Mouse (Mus musculus): ENCODE results near the gene Pex14.

The Pex14 gene

DNA sequence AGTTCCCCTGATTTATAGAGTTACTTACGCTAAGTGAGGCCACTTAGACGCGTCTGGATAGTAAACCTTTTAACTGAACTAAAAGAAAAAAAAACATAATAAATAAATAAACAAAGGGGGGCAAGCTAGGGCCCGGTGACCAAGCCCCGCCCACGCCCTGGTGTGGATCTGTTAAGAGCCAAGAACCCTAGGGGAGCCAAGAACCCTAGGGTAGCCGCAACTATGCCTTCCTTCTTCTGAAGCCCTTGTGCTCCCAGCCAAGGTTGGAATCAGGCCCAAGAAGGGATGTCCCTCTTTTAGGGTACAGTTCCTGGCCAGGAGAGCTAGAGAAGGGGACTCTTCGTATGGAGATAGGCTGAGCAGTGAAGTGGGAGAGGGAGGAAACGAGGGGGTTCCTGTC is 176.3 kb downstream of the Pex14 start:
- DNase-seq (ENCODE audit: low spot score in 2 of 2) = no peak

DNA sequence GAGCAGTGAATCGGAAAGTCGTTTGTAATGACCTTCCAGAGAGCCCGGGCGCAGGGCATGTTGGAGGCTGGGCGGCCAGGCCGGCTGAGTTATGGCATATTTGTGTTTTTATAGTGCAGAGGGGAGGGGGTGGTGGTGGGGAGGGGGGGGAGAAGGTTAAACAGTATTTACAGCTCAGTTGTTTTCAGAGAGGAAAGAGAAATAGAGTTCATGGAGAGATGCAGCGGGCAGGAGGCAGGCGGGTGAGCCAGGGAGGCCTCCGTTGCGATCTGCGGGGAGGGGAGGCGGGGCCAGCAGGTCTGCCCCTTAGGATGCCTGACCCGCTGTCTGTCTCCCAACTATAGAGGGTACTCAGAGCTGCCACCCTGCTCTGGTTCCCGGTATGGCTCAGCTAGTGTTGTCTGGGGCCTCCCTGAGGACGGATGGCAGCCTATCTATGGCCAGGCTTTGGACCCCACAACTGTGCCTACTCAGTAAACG is 177.4 kb downstream of the Pex14 start:
- no peak for DNase-seq (ENCODE audit: low spot score in 2 of 2)

DNA sequence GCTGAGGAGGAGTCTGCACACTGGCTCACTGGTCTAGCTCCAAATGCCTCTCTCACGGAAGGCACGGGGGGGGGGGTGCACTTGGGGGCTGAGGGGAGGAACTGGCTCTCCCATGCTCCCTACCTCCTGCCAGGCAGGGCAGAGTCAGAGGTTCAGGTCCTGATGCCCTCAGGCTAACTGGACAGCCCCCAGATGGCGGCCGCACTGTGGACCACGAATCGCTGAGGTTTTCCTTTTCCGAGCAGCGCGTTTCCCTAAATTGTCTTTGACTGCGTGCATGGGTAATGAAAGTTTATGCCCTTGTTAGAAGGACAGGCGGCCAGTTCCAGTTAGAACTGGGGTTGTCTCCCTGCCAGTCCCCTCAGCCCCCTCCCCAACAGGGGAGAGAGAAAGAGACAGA is 179.1 kb downstream of the Pex14 start:
- DNase-seq (ENCODE audit: low spot score in 2 of 2) = no peak

DNA sequence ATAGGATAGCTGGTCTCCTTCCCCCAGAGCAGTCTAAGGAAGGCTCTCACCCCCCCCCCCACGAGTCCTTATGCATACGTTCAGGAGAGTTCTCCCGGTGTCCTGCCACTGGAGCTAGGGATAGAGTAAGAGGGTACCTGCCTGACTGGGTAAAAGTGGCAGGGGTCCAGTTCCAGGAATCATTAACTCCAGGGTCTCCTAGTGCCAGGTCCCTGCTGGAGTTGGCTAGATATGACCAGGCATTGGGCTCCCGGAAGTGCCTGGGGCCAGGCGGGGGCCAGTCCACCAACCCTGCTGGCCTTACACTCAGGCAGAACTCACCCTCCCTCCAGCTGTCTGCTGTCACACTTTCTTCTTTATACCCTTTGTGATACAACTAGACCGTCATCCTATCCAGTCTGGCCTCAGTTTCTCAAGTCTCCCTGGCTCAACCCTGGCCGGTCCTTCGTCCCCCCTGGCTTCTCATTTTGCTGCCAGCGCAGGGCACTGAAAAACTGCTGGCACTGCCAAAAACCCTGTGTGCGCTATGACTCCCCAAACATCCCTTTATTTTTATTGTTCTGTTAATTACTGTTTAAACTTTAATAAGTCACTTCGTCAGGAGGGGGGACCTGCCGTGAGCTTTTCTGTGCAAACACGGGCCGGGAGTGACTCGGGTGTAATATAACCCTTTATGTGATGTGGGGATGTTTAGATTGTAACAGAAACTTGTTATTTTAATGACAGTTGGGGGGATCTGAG is 180.8 kb downstream of the Pex14 start:
- no peak for DNase-seq (ENCODE audit: low spot score in 2 of 2)

DNA sequence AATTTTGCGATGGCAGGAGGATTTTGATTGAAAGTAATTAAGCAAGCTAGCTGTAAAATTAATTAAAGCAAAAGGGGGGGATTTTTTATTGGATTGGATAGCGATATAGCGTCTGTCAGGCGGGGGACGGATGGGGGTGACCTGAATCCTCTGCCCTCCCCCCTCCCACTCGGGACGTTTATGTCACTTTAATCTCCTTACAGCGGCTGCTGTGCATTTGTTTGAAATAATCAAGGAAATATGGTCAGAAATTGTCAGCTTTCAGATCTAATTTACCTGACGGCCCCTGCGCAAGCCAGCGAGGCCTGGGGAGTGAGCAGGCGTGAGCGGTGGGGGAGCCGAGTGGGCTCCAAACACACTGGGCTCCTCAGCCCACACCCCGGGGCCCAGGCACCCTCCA is 183.8 kb downstream of the Pex14 start:
- DNase-seq (ENCODE audit: low spot score in 2 of 2) = no peak

DNA sequence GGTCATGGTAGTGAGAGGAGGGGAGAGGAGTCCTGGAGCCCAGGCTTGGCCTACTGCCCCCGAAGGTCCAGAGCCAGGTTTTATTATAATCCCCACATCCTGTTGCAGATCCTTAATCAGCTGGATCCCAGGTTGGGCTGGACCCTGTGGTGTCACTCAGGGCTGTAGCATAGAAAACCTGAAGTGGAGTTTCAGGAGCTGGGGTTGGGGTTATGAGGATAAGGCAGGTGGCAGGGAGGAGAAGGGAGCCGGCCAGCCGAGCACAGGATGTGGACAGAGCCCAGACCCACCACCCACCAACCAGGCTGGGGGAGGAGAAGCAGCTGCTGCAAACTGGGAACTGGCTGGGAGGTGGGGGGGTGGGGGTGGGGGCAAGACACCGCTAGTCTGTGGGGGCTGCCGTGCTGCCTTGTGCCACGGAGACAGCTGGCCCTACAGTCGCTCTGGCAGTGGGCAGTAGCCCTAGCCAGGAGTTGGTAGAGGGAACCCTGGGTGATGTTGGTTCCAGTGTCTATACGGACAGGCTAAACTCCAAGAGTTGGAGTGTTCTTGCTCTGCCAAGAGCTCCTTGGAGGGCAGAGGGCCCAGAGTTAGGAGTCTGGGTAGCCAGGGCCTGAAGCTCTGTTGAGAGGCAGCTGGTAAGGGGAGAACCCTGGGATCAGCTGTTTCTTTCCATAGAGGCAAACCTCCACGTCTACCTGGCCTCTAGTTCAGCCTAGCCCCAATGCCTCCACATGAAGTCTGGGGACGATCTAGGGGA is 184.6 kb downstream of the Pex14 start:
- no peak for DNase-seq (ENCODE audit: low spot score in 2 of 2)

DNA sequence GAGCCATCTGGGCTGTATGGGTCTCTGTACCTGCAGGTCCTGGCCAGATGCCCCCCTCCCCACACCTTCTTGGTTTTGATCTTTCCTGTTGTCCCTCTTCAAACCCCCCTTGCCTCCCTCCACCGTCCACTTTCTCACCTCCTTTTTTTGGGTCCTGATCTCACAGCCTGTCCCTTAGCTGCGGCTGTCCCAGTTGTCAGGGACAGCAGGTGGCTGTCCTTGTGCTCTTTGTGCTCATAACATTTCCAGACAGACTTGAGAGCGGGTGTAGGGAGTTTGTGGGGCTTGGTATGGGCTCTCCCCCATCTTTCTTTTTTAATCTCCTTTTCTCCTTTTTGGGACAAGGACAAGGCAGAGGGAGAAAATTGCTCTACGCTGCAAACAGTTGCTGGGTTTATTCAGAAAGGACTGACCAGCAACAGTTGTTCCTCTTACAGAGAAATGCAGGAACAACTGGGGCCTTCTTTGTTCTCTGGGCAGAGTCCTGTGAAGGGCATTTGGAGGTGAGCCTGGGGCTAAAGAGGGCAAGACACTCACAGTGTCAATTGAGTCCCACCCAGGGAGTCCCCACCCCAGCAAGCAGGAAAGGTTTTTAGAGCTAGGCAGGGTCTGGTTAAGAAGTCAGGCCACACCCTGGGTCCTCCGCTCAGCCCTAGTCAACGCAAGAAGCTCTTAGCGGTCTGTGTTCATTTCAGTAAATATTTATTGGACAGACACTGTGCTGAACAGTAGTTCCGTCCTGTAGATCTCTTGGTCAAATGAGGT is 186.7 kb downstream of the Pex14 start:
- no peak for DNase-seq (ENCODE audit: low spot score in 2 of 2)

DNA sequence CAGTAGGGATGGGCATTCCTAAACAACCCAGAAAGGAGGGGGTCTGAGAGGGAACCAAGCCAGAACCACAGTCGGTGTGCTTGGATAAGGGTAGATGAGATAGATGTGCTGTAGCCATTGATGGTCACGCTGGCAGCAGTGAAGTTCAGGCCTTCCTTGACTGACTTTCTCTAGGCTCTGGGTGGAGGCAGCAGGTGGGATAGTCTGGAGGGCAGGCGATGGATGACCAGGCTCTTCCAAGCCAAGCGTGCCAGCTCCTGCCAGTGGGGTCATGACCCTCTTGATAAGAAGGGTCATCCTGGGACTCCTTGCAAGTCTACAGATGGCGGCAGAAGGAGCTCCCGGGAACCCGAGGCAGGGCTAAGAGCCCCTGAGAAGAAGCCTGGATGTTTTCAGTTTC is 187.5 kb downstream of the Pex14 start:
- no peak for DNase-seq (ENCODE audit: low spot score in 2 of 2)

Data from natural killer cell, adult 2 months (primary cell).